Mouse (Mus musculus) neural tube, embryonic 14.5 days (tissue): ENCODE data around the gene Mea1. TPM values are rescaled to one million over a fixed set of nuclear protein-coding genes. Genes with fewer than 3 reads are reported as not detected.

Experiments
- ATAC-seq: fragments of 200-750 bp; cut with Nextera tagmentation; 2 replicates; pipeline ENCODE4 v1.8.0; 2017; ENCODE audit warnings: low read depth, mild to moderate bottlenecking, moderate TSS enrichment, moderate library complexity
- H3K27ac ChIP-seq: fragments of 300-500 bp; sonication (generic); 2 replicates; pipeline ENCODE4 v1.5.1; 2014; ENCODE audit warnings: low read depth, mild to moderate bottlenecking, control low read depth, low read length, moderate library complexity, mixed read lengths
- H3K27me3 ChIP-seq: fragments of 300-500 bp; sonication (generic); 2 replicates; pipeline ENCODE4 v1.6.1; 2014; ENCODE audit warnings: low read length; ENCODE audit not compliant: control insufficient read depth, insufficient read depth
- H3K36me3 ChIP-seq: fragments of 300-500 bp; sonication (generic); 2 replicates; pipeline ENCODE4 v1.6.1; 2014; ENCODE audit warnings: low read length, mixed read lengths; ENCODE audit not compliant: control insufficient read depth, insufficient read depth
- H3K4me1 ChIP-seq: fragments of 300-500 bp; sonication (generic); 2 replicates; pipeline ENCODE4 v1.6.1; 2014; ENCODE audit warnings: low read length; ENCODE audit not compliant: control insufficient read depth, insufficient read depth
- H3K4me2 ChIP-seq: fragments of 300-500 bp; sonication (generic); 2 replicates; pipeline ENCODE4 v1.6.1; 2014; ENCODE audit warnings: mild to moderate bottlenecking, low read depth, low read length, control low read depth
- H3K4me3 ChIP-seq: fragments of 300-500 bp; sonication (generic); 2 replicates; pipeline ENCODE4 v1.5.1; 2014; ENCODE audit warnings: low read depth, low read length, control low read depth, mixed read lengths
- H3K9ac ChIP-seq: fragments of 300-500 bp; sonication (generic); replicated peaks from 2 replicates; pipeline ENCODE4 v1.6.1; 2014; ENCODE audit warnings: low read depth, mild to moderate bottlenecking, control low read depth, low read length, mixed read lengths
- H3K9me3 ChIP-seq: fragments of 300-500 bp; sonication (generic); 2 replicates; pipeline ENCODE4 v1.6.1; 2016; ENCODE audit warnings: low read length; ENCODE audit not compliant: control insufficient read depth
- WGBS: fragments of 180-500 bp; shearing (Covaris S2); extraction: QIAGEN DNeasy Blood & Tissue Kit; methylation state at CpG from one replicate; pipeline ENCODE4 v1.1.7; 2014; 5-methylcytosine and 5-hydroxymethylcytosine counted together
- polyA plus RNA-seq: library from polyadenylated mRNA; unstranded; fragments of >200 nt; fragmentation: Nextera tagmentation; extraction: Ambion mirVana; gene quantifications from 2 replicates; pipeline ENCODE4 v1.2.1, GENCODE M21; 2014

Mea1 gene
- polyA plus RNA-seq, 1 experiment from 2014 or later = 301 TPM

DNA sequence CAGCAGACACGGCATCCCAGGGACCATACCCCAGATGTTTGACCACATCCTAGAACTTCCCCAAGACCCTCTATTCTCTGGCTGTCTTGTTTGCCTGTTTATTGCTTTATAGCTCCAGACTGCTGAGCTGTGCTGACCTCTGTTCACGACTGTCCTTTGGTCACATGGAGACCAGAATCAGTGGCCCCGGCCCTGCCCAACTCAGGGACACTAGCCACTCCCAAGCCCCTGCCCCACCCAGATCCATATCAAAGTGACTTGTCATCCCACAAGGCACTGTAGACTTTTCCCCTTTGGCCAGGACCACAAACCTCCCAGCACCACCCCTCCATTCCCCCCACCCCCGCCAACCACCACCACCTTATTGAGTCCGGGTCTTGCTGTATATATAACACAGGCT lies 20.7 kb downstream of the Mea1 start:
- Histone ChIP-seq H3K4me3 (no peak overlapping the region), H3K9me3 (no peaks in the 10 kb centered on the region), H3K4me1 (peaks cover 25% of the 10 kb centered on the region), H3K27ac (no peak overlapping the region), H3K9ac (no peak overlapping the region), H3K4me2 (no peak overlapping the region), H3K27me3 (no peaks in the 10 kb centered on the region), H3K36me3 (no peaks in the 10 kb centered on the region)
- no peak for ATAC-seq
- 45% methylated on average over 5 of the region's 5 CpGs for WGBS

- Histone ChIP-seq H3K27ac (no peak overlapping the region), H3K9me3 (no peaks in the 10 kb centered on the region), H3K36me3 (no peaks in the 10 kb centered on the region), H3K4me1 (peaks cover 25% of the 10 kb centered on the region), H3K4me2 (no peak overlapping the region), H3K4me3 (no peak overlapping the region), H3K27me3 (no peaks in the 10 kb centered on the region), H3K9ac (no peak overlapping the region)
- no peak for ATAC-seq
- 89% methylated on average over 3 of the region's 3 CpGs for WGBS
Measured at GRCm38 (mm10) chr17:46699912-46700311, 21.3 kb downstream of the Mea1 start.

DNA sequence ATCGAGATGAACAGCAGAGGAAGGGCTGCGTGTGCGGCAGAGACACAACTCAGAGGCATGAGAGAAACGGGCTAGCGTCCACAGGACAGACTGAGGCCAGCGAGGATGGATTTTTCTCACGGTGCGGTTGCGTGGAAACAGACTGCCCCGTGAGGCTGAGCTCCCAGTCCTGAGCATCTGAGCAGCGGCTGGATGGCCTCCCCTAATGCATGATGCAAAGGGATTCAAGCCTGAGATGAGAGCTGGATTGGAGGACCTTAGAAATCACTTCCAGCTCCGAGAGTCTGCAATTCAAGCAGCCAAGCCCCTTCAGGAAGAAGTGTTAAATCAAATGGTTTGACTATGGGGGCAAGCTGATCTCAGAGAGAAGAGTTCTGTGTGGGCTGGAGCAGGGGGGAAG lies 22.9 kb downstream of the Mea1 start:
- 78% methylated on average over 12 of the region's 12 CpGs for WGBS
- Histone ChIP-seq H3K36me3 (no peaks in the 10 kb centered on the region), H3K9me3 (no peaks in the 10 kb centered on the region), H3K27me3 (no peaks in the 10 kb centered on the region), H3K4me3 (no peak overlapping the region), H3K4me2 (no peak overlapping the region), H3K9ac (0 out of 2 replicates have a peak overlapping the region, but pooled peaks have one; percentile 25), H3K27ac (no peak overlapping the region), H3K4me1 (peaks cover 31% of the 10 kb centered on the region)
- ATAC-seq = no peak

DNA sequence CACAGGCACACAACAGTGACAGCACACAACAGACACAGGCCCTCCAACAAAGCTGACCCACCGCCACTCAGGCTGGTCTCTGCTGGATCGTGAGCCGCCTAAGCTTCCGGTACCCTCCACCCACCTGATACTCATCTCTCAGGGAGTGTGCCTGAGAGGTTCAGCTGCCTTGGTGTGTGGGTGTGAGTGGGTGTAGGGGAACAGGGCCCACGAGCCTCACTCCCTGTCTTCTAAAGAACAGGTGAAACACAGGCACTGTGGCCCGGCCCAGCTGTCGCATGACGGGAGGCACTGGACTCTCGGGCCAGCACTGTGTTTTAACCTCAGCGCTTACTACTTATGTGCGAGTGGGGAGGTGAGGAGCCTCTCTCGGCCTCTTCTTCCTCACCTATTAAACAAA lies 23.5 kb downstream of the Mea1 start:
- Histone ChIP-seq H3K27ac (no peak overlapping the region), H3K9ac (no peak overlapping the region), H3K4me1 (peaks cover 31% of the 10 kb centered on the region), H3K36me3 (no peaks in the 10 kb centered on the region), H3K27me3 (no peaks in the 10 kb centered on the region), H3K9me3 (no peaks in the 10 kb centered on the region), H3K4me3 (no peak overlapping the region), H3K4me2 (no peak overlapping the region)
- no peak for ATAC-seq
- WGBS = 86% methylated on average over 12 of the region's 12 CpGs

DNA sequence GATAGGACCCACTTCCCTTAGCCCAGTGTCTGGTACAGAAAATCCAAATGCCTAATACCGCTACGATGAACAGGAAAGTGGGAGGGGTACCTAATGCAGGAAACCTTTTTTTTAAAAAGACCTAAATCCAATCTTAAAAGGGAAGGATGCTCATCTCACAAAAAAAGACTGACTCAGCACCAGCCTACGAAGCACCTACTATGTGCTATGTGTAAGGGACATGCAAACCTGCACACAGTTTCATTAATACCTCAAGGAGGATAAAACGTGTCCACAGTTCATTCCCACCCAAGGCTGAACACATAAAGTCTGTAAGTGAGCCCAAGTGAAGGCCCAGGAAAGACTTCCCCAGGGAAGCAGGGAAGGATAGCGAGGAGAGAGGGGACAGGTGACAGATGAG lies 23.9 kb downstream of the Mea1 start:
- no peak overlapping the region for H3K4me3 ChIP-seq
- H3K27me3 ChIP-seq = no peaks in the 10 kb centered on the region
- H3K9ac ChIP-seq = no peak overlapping the region
- H3K9me3 ChIP-seq = no peaks in the 10 kb centered on the region
- ATAC-seq = no peak
- 0 out of 2 replicates have a peak overlapping the region, but pooled peaks have one; percentile 95 for H3K4me2 ChIP-seq
- no peaks in the 10 kb centered on the region for H3K36me3 ChIP-seq
- H3K27ac ChIP-seq = no peak overlapping the region
- WGBS = 93% methylated on average over 5 of the region's 5 CpGs
- peaks cover 31% of the 10 kb centered on the region for H3K4me1 ChIP-seq

DNA sequence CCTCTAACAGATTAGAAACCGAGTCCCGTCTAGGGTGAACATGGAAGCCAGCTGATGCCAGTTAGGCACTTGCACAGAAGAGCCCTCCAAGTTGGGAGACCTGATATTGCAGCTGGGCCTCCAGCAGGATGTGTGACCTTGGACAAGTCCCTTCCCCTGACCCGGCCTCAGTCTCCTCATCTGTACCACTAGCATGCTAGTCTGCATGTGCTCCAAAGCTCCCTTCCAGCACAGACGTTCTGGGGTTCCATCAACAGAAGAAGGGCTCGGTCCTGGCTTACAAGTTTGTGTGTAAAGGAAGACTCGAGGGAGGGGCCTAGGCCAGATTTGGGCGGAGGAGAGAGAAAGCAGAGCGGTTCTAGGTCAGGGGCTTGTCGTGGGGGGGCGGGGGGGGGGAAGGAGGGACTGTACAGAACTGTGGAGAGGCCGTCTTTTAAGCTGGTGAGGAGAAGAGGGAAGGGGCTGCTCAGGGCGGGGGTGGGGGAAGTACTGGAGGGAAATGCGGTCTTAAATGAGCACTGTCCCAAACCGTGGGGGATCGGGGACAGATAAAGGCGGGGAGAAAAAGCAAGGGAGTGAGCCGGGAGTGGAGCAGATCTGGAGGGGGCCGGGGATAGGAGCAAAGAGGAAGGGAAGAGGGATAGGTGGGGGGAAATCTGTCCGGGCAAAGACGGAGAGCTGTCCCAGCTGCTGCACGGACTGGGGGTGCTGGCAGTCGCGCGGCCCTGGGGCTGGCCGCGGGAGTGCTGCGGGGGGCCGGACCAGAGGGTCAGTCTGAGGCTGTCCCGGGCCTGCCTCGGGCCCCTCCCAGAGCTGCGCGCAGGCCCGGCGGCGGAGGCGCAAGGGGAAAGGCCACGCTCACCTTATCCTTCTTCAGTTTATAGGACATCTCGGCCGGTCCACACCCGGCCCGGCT lies 25.6 kb downstream of the Mea1 start:
- no peaks in the 10 kb centered on the region for H3K36me3 ChIP-seq
- peak overlapping the region; percentile 89 for H3K27ac ChIP-seq
- WGBS = 9% methylated on average over 29 of the region's 41 CpGs
- peak; percentile 71 for ATAC-seq
- peak overlapping the region; percentile 95 for H3K4me2 ChIP-seq
- peak overlapping the region; percentile 88 for H3K4me3 ChIP-seq
- H3K4me1 ChIP-seq = peaks cover 31% of the 10 kb centered on the region
- no peaks in the 10 kb centered on the region for H3K9me3 ChIP-seq
- peak overlapping the region; percentile 90 for H3K9ac ChIP-seq
- H3K27me3 ChIP-seq = no peaks in the 10 kb centered on the region

DNA sequence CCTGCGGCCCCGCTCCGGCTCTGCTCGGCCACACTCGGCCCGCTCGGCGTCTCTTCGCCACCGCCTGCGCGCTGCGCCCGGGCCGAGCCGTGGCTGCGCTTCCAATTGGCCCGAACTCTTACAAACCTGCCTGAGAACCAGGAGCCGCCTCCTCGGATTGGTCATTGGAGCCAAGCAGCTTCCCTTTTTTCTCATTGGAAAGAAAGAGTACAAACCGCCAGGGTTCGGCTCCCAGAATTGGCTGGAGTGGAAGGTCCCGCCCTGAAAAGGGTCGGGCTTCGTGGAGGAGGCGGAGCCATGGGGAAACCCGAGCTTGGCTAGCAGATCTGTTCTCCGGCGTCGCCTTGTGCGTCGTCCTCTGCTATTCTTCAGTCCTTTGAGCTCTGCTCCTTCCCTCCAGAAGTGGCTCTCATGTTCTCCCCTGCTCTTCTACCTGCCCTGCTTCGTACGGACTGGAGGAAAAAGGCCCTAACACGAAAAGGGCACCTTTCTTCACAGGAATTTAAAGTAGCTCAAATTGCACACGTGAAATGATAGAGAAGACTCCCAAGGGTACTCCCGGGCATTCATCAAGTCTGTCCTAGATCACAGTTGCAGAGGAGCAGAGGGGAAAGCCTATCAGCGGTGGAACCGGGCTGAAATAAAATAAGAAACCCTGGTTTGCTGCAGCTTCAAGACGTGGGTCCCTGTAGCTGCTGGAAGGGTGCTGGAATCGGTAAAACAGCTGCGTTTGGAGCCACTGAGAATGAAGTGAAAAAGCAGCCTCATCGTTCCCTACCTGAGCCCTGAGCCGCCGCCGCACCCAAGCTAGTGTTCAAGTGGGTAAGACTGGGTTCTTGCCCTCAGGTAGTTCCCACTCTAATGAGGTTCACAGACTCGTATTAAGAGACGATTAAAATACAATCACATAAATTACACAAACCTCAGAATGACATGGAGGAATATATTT lies 26.6 kb downstream of the Mea1 start, which contains the start of gene Ppp2r5d:
Gene Ppp2r5d, minus strand, starts transcription at position 225 of the 949 bp plus-strand sequence.
- no peaks in the 10 kb centered on the region for H3K36me3 ChIP-seq
- ATAC-seq = peak; percentile 95
- H3K4me3 ChIP-seq = peak within 1 kb of the TSS; percentile 88
- WGBS = 1% methylated on average over 47 of the region's 48 CpGs
- H3K9ac ChIP-seq = peak within 1 kb of the TSS; percentile 90
- no peaks in the 10 kb centered on the region for H3K27me3 ChIP-seq
- peaks cover 31% of the 10 kb centered on the region for H3K4me1 ChIP-seq
- H3K27ac ChIP-seq = peak within 1 kb of the TSS; percentile 89
- peak within 1 kb of the TSS; percentile 95 for H3K4me2 ChIP-seq
- H3K9me3 ChIP-seq = no peaks in the 10 kb centered on the region

- Histone ChIP-seq H3K9ac (no peak overlapping the region), H3K27ac (no peak overlapping the region), H3K27me3 (no peaks in the 10 kb centered on the region; the same call in 1 of the 2 replicates), H3K36me3 (no peaks in the 10 kb centered on the region), H3K4me3 (no peak overlapping the region), H3K4me1 (peaks cover 26% of the 10 kb centered on the region), H3K4me2 (no peak overlapping the region), H3K9me3 (no peaks in the 10 kb centered on the region)
- 95% methylated on average over 14 of the region's 14 CpGs for WGBS
- ATAC-seq = no peak
Measured at GRCm38 (mm10) chr17:46706375-46707089, 27.9 kb downstream of the Mea1 start.
